Mouse (Mus musculus): ENCODE data around the gene Ngf.

GRCm38 (mm10) chr3:102446691-102447090, 23.0 kb upstream of the Ngf start:
- TF ChIP-seq CTCF (IDR thresholded peaks at IDR 0.05; ENCODE audit: low read depth, low read length) (no peak), POLR2A (IDR thresholded peaks at IDR 0.05; ENCODE audit: borderline replicate concordance, low read depth, low read length) (no peak)

Data from bone marrow macrophage, adult 2 months (primary cell).